In genomic region chr8:126591821-126592268, GRCm38 (mm10) we compare ENCODE assay signal across 8 mouse cellular contexts. TPM values are rescaled to one million over a fixed set of nuclear protein-coding genes. Genes with fewer than 3 reads are reported as not detected.
DNase-seq lines count a peak whose midpoint lies in the region; ATAC-seq and TF ChIP-seq lines count a peak whose summit lies in the region.

No protein-coding gene starts in this region.

- ATAC-seq in forebrain, postnatal 0 days = no peak
- ATAC-seq in hindbrain, embryonic 15.5 days (ENCODE audit: low FRiP score, low read depth) = no peak
- ATAC-seq in limb, embryonic 12.5 days (ENCODE audit: insufficient number of reproducible peaks, insufficient read depth, low FRiP score, low TSS enrichment, low read depth) = no peak
- ATAC-seq in midbrain, embryonic 15.5 days (replicated peaks) = no peak

- no peak for TF ChIP-seq CTCF in spleen, adult 2 months (IDR thresholded peaks at IDR 0.05; ENCODE audit: extremely low read depth, insufficient read depth, insufficient read length, insufficient replicate concordance)
- no peak for TF ChIP-seq CTCF in forebrain, postnatal 0 days (IDR thresholded peaks at IDR 0.05; ENCODE audit: low read depth)

- H3K4me1 ChIP-seq in spleen, adult 2 months (ENCODE audit: control insufficient read depth, insufficient read depth, insufficient read length) = peaks cover 20% of the 10 kb centered on the region
- peaks cover 20% of the 10 kb centered on the region for H3K4me1 ChIP-seq in brown adipose tissue, adult 24 weeks (ENCODE audit: control insufficient read depth, insufficient read depth, insufficient read length, low read length)
- H3K4me1 ChIP-seq in forebrain, postnatal 0 days (ENCODE audit: insufficient read depth) = peaks cover 17% of the 10 kb centered on the region
- H3K4me1 ChIP-seq in hindbrain, embryonic 15.5 days (replicated peaks) = peaks cover 67% of the 10 kb centered on the region
- peaks cover 59% of the 10 kb centered on the region for H3K4me1 ChIP-seq in limb, embryonic 12.5 days (replicated peaks)
- peaks cover 67% of the 10 kb centered on the region for H3K4me1 ChIP-seq in midbrain, embryonic 15.5 days

- DNase-seq in spleen, adult 2 months (ENCODE audit: low read depth in 1 of 2, low spot score in 2 of 2) = peak in 1 of 2 experiments; percentile 33
- DNase-seq in spleen, adult 12 weeks (ENCODE audit: low spot score) = no peak
- DNase-seq in forebrain, postnatal 0 days = peak; percentile 61
- DNase-seq in urinary bladder, postnatal 14 days (ENCODE audit: low spot score) = peak; percentile 77

- peak overlapping the region; percentile 92 for H3K9ac ChIP-seq in forebrain, postnatal 0 days
- peak overlapping the region; percentile 99 for H3K9ac ChIP-seq in hindbrain, embryonic 15.5 days
- H3K9ac ChIP-seq in limb, embryonic 12.5 days (replicated peaks) = peak overlapping the region; percentile 99
- peak overlapping the region; percentile 96 for H3K9ac ChIP-seq in midbrain, embryonic 15.5 days

- no peak for TF ChIP-seq POLR2A in spleen, adult 2 months (IDR thresholded peaks at IDR 0.05; ENCODE audit: low read depth, low read length)

- H3K9me3 ChIP-seq in forebrain, postnatal 0 days (ENCODE audit: low read length) = no peaks in the 10 kb centered on the region
- H3K9me3 ChIP-seq in hindbrain, embryonic 15.5 days = no peaks in the 10 kb centered on the region
- no peaks in the 10 kb centered on the region for H3K9me3 ChIP-seq in limb, embryonic 12.5 days
- no peaks in the 10 kb centered on the region for H3K9me3 ChIP-seq in midbrain, embryonic 15.5 days

- H3K27me3 ChIP-seq in spleen, adult 2 months (ENCODE audit: control insufficient read depth, insufficient read depth, low read length) = no peaks in the 10 kb centered on the region
- no peaks in the 10 kb centered on the region for H3K27me3 ChIP-seq in forebrain, postnatal 0 days (ENCODE audit: insufficient read depth, low read length)
- no peaks in the 10 kb centered on the region for H3K27me3 ChIP-seq in hindbrain, embryonic 15.5 days
- H3K27me3 ChIP-seq in limb, embryonic 12.5 days = no peaks in the 10 kb centered on the region
- H3K27me3 ChIP-seq in midbrain, embryonic 15.5 days (replicated peaks) = no peaks in the 10 kb centered on the region

- peak overlapping the region; percentile 92 for H3K27ac ChIP-seq in spleen, adult 2 months (ENCODE audit: insufficient read depth, low read length)
- peak overlapping the region; percentile 87 for H3K27ac ChIP-seq in brown adipose tissue, adult 24 weeks (replicated peaks; ENCODE audit: low read depth, low read length)
- H3K27ac ChIP-seq in forebrain, postnatal 0 days (ENCODE audit: low read depth, low read length) = peak overlapping the region; percentile 99
- H3K27ac ChIP-seq in hindbrain, embryonic 15.5 days (replicated peaks) = peak overlapping the region; percentile 97
- H3K27ac ChIP-seq in limb, embryonic 12.5 days = peak overlapping the region; percentile 99
- H3K27ac ChIP-seq in midbrain, embryonic 15.5 days = peak overlapping the region; percentile 99

- peak overlapping the region; percentile 99 for H3K4me2 ChIP-seq in forebrain, postnatal 0 days (ENCODE audit: low read depth)
- H3K4me2 ChIP-seq in hindbrain, embryonic 15.5 days = peak overlapping the region; percentile 99
- H3K4me2 ChIP-seq in limb, embryonic 12.5 days = peak overlapping the region; percentile 100
- peak overlapping the region; percentile 99 for H3K4me2 ChIP-seq in midbrain, embryonic 15.5 days

- peak overlapping the region; percentile 73 for H3K4me3 ChIP-seq in spleen, adult 2 months (ENCODE audit: extremely low read depth, insufficient read depth, insufficient read length)
- peak overlapping the region; percentile 70 for H3K4me3 ChIP-seq in brown adipose tissue, adult 24 weeks (ENCODE audit: insufficient read depth, low read depth, low read length)
- peak overlapping the region; percentile 97 for H3K4me3 ChIP-seq in forebrain, postnatal 0 days (ENCODE audit: low read depth, low read length)
- H3K4me3 ChIP-seq in hindbrain, embryonic 15.5 days = peak overlapping the region; percentile 74
- H3K4me3 ChIP-seq in limb, embryonic 12.5 days (replicated peaks) = peak overlapping the region; percentile 91
- peak overlapping the region; percentile 60 for H3K4me3 ChIP-seq in midbrain, embryonic 15.5 days

- H3K36me3 ChIP-seq in spleen, adult 2 months (ENCODE audit: control insufficient read depth, insufficient read depth, low read length) = peaks cover 16% of the 10 kb centered on the region
- peaks cover 7% of the 10 kb centered on the region; the same call in 1 of the 2 replicates for H3K36me3 ChIP-seq in forebrain, postnatal 0 days (ENCODE audit: insufficient read depth)
- no peaks in the 10 kb centered on the region for H3K36me3 ChIP-seq in hindbrain, embryonic 15.5 days
- peaks cover 37% of the 10 kb centered on the region for H3K36me3 ChIP-seq in limb, embryonic 12.5 days
- no peaks in the 10 kb centered on the region for H3K36me3 ChIP-seq in midbrain, embryonic 15.5 days (replicated peaks)

- WGBS in spleen, adult 2 months = 1% methylated on average over 9 of the region's 9 CpGs
- WGBS in forebrain, postnatal 0 days = under 1% methylated on average over 9 of the region's 9 CpGs
- WGBS in hindbrain, embryonic 15.5 days = 0% methylated on average over 9 of the region's 9 CpGs
- under 1% methylated on average over 9 of the region's 9 CpGs for WGBS in limb, embryonic 12.5 days
- WGBS in midbrain, embryonic 15.5 days = 0% methylated on average over 9 of the region's 9 CpGs

RNA-seq across cellular contexts. Expression of gene Irf2bp2, which starts 1.9 kb away (rescaled TPM):
- polyA plus RNA-seq in spleen, adult 2 months (2012; rRNA removed) = 49.6 and 83.0 TPM in 2 replicates
- 12.0 and 24.3 TPM in 2 replicates for polyA plus RNA-seq in brown adipose tissue, adult 24 weeks (2012; ENCODE audit: insufficient read depth, insufficient read length, missing spikeins)
- total RNA-seq in forebrain, postnatal 0 days (2014; rRNA removed) = 62.3 and 88.6 TPM in 2 replicates
- 6.8 and 8.4 TPM in 2 replicates for polyA plus RNA-seq in forebrain, postnatal 0 days (2015; fragmentation: Nextera tagmentation; extraction: Ambion mirVana)
- 9.1 and 9.2 TPM in 2 replicates for polyA plus RNA-seq in hindbrain, embryonic 15.5 days (2015; fragmentation: Nextera tagmentation; extraction: Ambion mirVana)
- polyA plus RNA-seq in limb, embryonic 12.5 days (2016; fragmentation: Nextera tagmentation; extraction: Ambion mirVana) = 9.3 and 11.0 TPM in 2 replicates
- polyA plus RNA-seq in midbrain, embryonic 15.5 days (2015; fragmentation: Nextera tagmentation; extraction: Ambion mirVana) = 9.7 and 10.0 TPM in 2 replicates
